Mouse (Mus musculus) liver, embryonic 14.5 days (tissue): ENCODE measurements around the gene Kncn. TPM values are rescaled to one million over a fixed set of nuclear protein-coding genes. Genes with fewer than 3 reads are reported as not detected.

ENCODE experiments used
- ATAC-seq: fragments of 200-750 bp; cut with Nextera tagmentation; 2 replicates; pipeline ENCODE4 v1.8.0; 2017; ENCODE audit warnings: moderate number of reproducible peaks, mild to moderate bottlenecking, moderate library complexity; ENCODE audit not compliant: insufficient read depth
- DNase-seq, 3 experiments: peaks; one replicate each; pipeline ENCODE4 v3.0.0-alpha.2; 2012 to 2013; ENCODE audit warnings: low read depth in 3 of 3, low spot score in 3 of 3
- H3K27ac ChIP-seq: fragments of 300-500 bp; sonication (generic); 2 replicates; pipeline ENCODE4 v1.5.1; 2014; ENCODE audit warnings: moderate library complexity, mild to moderate bottlenecking, control low read depth, inconsistent platforms
- H3K27me3 ChIP-seq: fragments of 300-500 bp; sonication (generic); 2 replicates; pipeline ENCODE4 v1.6.1; 2014; ENCODE audit warnings: mild to moderate bottlenecking, low read length, moderate library complexity; ENCODE audit not compliant: control insufficient read depth, insufficient read depth
- H3K36me3 ChIP-seq: fragments of 300-500 bp; sonication (generic); replicated peaks from 2 replicates; pipeline ENCODE4 v1.6.1; 2014; ENCODE audit warnings: low read depth; ENCODE audit not compliant: control insufficient read depth, insufficient read depth
- H3K4me1 ChIP-seq, 2 experiments: fragments of 200-500 bp in 1 of 2; fragments of 300-500 bp in 1 of 2; sonication (generic) in 1 of 2; replicated peaks; 2 replicates each; pipeline ENCODE4 v1.6.1; 2012 to 2014; ENCODE audit warnings: antibody characterized with exemption in 1 of 2, inconsistent platforms in 1 of 2, low read length in 1 of 2; ENCODE audit not compliant: control insufficient read depth in 2 of 2, insufficient read depth in 2 of 2
- H3K4me2 ChIP-seq: fragments of 300-500 bp; sonication (generic); 2 replicates; pipeline ENCODE4 v1.6.1; 2014; ENCODE audit warnings: low read depth, mild to moderate bottlenecking, control low read depth, moderate library complexity
- H3K4me3 ChIP-seq, 2 experiments: fragments of 200-500 bp in 1 of 2; fragments of 300-500 bp in 1 of 2; sonication (generic) in 1 of 2; 2 replicates each; pipeline ENCODE4 v1.5.1; 2012 to 2014; ENCODE audit warnings: low read depth in 2 of 2, low read length in 2 of 2, mild to moderate bottlenecking in 2 of 2, control low read depth in 1 of 2, inconsistent platforms in 1 of 2, moderate library complexity in 1 of 2; ENCODE audit not compliant: insufficient read depth in 1 of 2
- H3K9ac ChIP-seq: fragments of 300-500 bp; sonication (generic); replicated peaks from 2 replicates; pipeline ENCODE4 v1.6.1; 2014; ENCODE audit warnings: mild to moderate bottlenecking, control low read depth, moderate library complexity
- H3K9me3 ChIP-seq: fragments of 300-500 bp; sonication (generic); 2 replicates; pipeline ENCODE4 v1.6.1; 2016; ENCODE audit warnings: low read length, mixed read lengths; ENCODE audit not compliant: control insufficient read depth
- CTCF ChIP-seq: IDR thresholded peaks from 2 replicates; pipeline ENCODE4 v1.5.1; 2016; ENCODE audit warnings: antibody characterized with exemption, low read depth, control low read depth
- EP300 ChIP-seq: IDR thresholded peaks from 2 replicates; pipeline ENCODE4 v1.6.1; 2016; ENCODE audit warnings: antibody characterized with exemption, low read depth
- WGBS: fragments of 180-500 bp; shearing (Covaris S2); extraction: QIAGEN DNeasy Blood & Tissue Kit; methylation state at CpG from one replicate; pipeline ENCODE4 v1.1.7; 2014; ENCODE audit not compliant: insufficient replicate concordance; 5-methylcytosine and 5-hydroxymethylcytosine counted together
- polyA plus RNA-seq, 2 experiments: library from polyadenylated mRNA; depleted of rRNA in 1 of 2; stranded (reverse) in 1 of 2; unstranded in 1 of 2; fragments of >200 nt; fragmentation: Nextera tagmentation in 1 of 2; extraction: Ambion mirVana in 1 of 2; gene quantifications; 2 replicates each; pipeline versions ENCODE4 v1.2.1 to v1.2.3; 2012 to 2014

The Kncn gene
- polyA plus RNA-seq, 2 experiments, result 0.01 to 0.05 TPM

DNA sequence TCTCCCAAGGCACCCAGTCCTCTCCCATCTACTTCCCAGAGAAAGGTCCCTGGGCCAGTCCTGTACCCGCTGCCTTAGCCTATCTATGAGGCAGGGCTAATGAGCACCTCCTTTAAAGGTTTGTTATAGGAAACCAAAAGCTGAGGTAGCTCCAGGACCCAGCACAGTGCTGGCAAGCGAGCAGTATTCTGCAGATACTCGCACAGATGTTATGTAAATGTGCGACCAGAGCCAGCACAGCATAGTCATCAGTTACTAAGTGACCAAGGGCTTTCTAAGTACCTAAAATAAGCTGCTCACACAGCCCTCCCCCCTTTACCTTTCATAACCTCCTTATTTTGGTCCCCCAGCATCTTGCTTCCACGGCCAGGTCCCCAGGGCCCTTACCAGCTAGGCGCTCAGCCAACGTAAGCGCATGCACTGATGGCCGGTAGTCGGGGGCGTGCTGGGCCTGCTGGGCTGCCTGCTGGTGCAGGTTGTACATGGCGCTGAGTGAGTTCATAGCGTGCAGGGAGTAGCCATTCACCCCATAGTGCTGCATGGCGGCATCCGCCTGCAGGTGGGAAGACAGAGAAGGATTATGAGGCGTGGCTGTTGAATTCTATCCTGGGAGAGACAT lies 39.2 kb downstream of the Kncn start:
- WGBS, result 60% methylated on average over 16 of the region's 16 CpGs
- H3K27me3 ChIP-seq, result no peaks in the 10 kb centered on the region; the same call in 1 of the 2 replicates
- H3K9me3 ChIP-seq, result no peaks in the 10 kb centered on the region
- DNase-seq (no peak), ATAC-seq (no peak)
- no peaks in the 10 kb centered on the region for H3K4me1 ChIP-seq
- H3K36me3 ChIP-seq, result no peaks in the 10 kb centered on the region
- no peak overlapping the region for H3K4me2 ChIP-seq
- no peak overlapping the region for H3K27ac ChIP-seq
- TF ChIP-seq EP300, result no peak
- no peak for TF ChIP-seq CTCF
- no peak overlapping the region for H3K9ac ChIP-seq
- no peak overlapping the region for H3K4me3 ChIP-seq

DNA sequence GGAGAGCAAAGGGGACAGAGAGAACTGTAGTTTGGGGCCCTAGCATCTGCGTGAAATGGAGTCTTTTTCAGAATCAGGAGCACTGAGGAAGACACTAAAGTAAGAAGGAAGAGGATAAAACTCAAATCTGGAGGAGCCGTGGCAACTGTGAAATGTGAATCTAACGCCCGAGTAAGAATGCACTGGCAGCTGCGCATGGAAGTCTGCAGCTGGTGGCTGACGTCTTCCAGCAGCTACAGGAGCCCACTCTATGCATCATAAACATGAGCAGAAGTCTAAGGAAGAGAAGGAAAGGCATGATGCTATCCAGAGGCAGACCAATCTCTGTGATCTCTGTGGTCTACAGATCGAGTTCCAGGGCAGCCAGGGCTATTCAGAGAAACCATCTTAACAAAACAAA lies 43.4 kb downstream of the Kncn start:
- peaks cover 22% of the 10 kb centered on the region for H3K27me3 ChIP-seq
- TF ChIP-seq CTCF (no peak), EP300 (no peak)
- 42% methylated on average over 7 of the region's 7 CpGs for WGBS

DNA sequence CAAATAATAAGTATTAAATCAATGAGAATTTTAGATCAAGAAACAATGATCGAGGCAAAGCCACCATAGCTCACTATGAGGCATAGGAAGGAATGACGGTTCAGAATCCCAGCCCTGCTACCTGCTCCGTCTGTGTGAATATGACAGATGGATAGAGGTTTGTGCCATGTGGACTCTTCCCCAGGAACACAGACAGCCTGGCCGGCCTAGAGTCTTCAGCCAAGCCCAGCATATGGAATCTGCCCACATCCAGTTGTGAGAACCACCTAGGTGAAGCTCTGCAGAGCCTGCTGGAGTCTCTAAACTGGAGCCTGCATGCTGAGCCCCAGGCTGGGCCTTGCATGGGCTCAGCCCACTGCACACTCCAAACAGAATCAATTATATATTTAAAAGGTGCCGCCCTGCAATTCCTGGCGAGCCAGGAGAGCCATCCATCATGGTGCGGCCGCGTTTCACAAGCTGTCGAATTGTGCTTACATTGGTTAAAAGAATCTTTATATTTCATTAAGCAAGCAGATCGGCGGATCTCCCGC lies 47.4 kb downstream of the Kncn start:
- DNase-seq, result no peak
- 38% methylated on average over 13 of the region's 13 CpGs for WGBS
- no peak overlapping the region for H3K9ac ChIP-seq
- no peak overlapping the region for H3K4me2 ChIP-seq
- no peaks in the 10 kb centered on the region for H3K4me1 ChIP-seq
- H3K27ac ChIP-seq, result no peak overlapping the region
- H3K4me3 ChIP-seq, result no peak overlapping the region
- H3K27me3 ChIP-seq, result peaks cover 59% of the 10 kb centered on the region
- no peak for ATAC-seq
- TF ChIP-seq EP300 (no peak), CTCF (no peak)
- H3K9me3 ChIP-seq, result no peaks in the 10 kb centered on the region
- no peaks in the 10 kb centered on the region for H3K36me3 ChIP-seq

More for the DNA sequence above, 43.4 kb downstream of the Kncn start:
- DNase-seq (no peak), ATAC-seq (no peak)
- Histone ChIP-seq H3K4me2 (no peak overlapping the region), H3K4me1 (no peaks in the 10 kb centered on the region), H3K9me3 (no peaks in the 10 kb centered on the region), H3K27ac (no peak overlapping the region), H3K4me3 (no peak overlapping the region), H3K9ac (no peak overlapping the region), H3K36me3 (no peaks in the 10 kb centered on the region)

DNA sequence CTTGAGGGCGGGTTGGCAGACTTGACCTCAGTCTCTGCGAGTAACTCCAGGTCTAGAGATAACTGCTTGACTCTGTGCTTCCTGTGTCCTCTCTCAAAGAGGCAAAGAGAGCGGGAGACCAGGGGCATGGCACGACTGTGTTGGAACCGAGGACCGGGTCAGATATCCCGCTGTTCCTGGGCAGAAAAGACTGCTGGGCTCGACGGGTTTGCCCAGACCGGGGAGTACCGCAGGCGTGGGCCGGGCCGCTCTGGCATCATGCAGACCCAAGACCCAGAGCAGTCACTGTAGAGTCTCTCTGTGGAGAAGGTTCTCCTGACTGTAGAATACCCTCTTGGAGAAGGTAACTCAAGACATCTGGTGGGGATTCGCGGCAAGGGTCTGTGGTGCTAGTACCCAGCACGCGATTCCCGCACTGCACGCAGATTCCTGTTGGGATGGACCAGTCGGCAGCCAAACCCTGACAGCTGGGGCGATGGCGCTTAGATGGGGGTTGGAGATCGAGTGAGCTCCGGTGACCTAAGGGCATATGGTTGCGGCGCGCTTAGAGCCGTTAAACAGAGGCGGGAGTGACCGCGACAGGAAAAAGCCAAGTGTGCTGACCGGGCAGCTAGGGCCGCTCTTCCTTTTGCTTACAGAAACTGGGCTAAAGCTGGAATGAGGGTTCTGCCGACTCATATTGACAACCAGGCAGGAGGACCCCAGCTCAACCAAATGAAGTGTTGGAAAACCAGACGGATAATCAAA lies 51.8 kb downstream of the Kncn start:
- no peak for DNase-seq
- under 1% methylated on average over 36 of the region's 36 CpGs for WGBS

DNA sequence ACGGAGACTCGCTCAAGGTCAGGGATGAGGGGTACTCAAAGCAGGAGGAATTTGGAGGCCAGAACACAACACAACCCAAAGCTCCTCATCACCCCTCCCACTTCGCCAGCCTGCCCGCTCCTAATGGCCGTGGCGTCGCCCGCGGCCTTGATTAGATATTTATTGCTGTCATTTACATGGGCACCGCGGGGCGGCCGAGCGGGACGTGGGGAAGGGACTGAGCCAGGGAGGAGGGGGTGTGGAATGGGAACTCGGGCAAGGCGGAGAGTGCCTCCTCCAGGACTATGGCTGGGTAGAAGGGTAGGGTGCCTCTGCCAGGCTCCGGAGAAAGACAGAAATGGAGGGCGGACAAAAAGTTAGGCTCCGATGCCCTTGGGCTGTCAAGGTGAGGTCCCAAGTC lies 52.4 kb downstream of the Kncn start:
- H3K4me3 ChIP-seq, result no peak overlapping the region
- no peak overlapping the region for H3K9ac ChIP-seq
- WGBS, result 2% methylated on average over 20 of the region's 20 CpGs
- DNase-seq, result no peak
- peaks cover 97% of the 10 kb centered on the region for H3K27me3 ChIP-seq
- H3K4me2 ChIP-seq, result no peak overlapping the region
- no peaks in the 10 kb centered on the region for H3K4me1 ChIP-seq
- TF ChIP-seq CTCF (no peak), EP300 (no peak)
- no peaks in the 10 kb centered on the region for H3K9me3 ChIP-seq
- no peak overlapping the region for H3K27ac ChIP-seq
- no peaks in the 10 kb centered on the region for H3K36me3 ChIP-seq
- ATAC-seq, result no peak

More for the DNA sequence above, 51.8 kb downstream of the Kncn start:
- no peak overlapping the region for H3K9ac ChIP-seq
- TF ChIP-seq EP300 (no peak), CTCF (no peak)
- peaks cover 95% of the 10 kb centered on the region for H3K27me3 ChIP-seq
- no peak for ATAC-seq
- no peak overlapping the region for H3K4me3 ChIP-seq
- H3K4me2 ChIP-seq, result no peak overlapping the region
- no peaks in the 10 kb centered on the region for H3K36me3 ChIP-seq
- no peak overlapping the region for H3K27ac ChIP-seq
- H3K9me3 ChIP-seq, result no peaks in the 10 kb centered on the region
- H3K4me1 ChIP-seq, result no peaks in the 10 kb centered on the region
